Mouse (Mus musculus): ENCODE data around the gene Stk39. TPM values are rescaled to one million over a fixed set of nuclear protein-coding genes. Genes with fewer than 3 reads are reported as not detected.

The Stk39 gene
- total RNA-seq, 2 experiments from 2014 or later: 82.0 to 87.6 TPM

GRCm38 (mm10) chr2:68257571-68257970, 214.5 kb downstream of the Stk39 start:
- no peak for DNase-seq (ENCODE audit: extremely low spot score in 1 of 2, low spot score in 2 of 2)

GRCm38 (mm10) chr2:68256472-68256871, 215.6 kb downstream of the Stk39 start:
- intact Hi-C loops (cut with DNase I): loop anchor here (2.0 kb wide), 1 partner anchor 48 kb away; no protein-coding TSS in a partner anchor
- Histone ChIP-seq H3K4me3 (no peak overlapping the region), H3K27ac (peak overlapping the region; percentile 86)
- no peak for TF ChIP-seq CTCF (IDR thresholded peaks at IDR 0.05)
- no peak for DNase-seq (ENCODE audit: extremely low spot score in 1 of 2, low spot score in 2 of 2)

More at GRCm38 (mm10) chr2:68257571-68257970, 214.5 kb downstream of the Stk39 start:
- no peak for TF ChIP-seq CTCF (IDR thresholded peaks at IDR 0.05)
- intact Hi-C loops (cut with DNase I): loop anchor here (2.0 kb wide), 1 partner anchor 47 kb away; no protein-coding TSS in a partner anchor
- H3K27ac ChIP-seq: peak overlapping the region; percentile 86
- no peak overlapping the region for H3K4me3 ChIP-seq

GRCm38 (mm10) chr2:68254756-68255155, 217.3 kb downstream of the Stk39 start:
- intact Hi-C loops (cut with DNase I): no loop called here
- Histone ChIP-seq H3K4me3 (no peak overlapping the region), H3K27ac (no peak overlapping the region)
- no peak for TF ChIP-seq CTCF (IDR thresholded peaks at IDR 0.05)
- no peak for DNase-seq (ENCODE audit: extremely low spot score in 1 of 2, low spot score in 2 of 2)

- intact Hi-C loops (cut with DNase I): no loop called here
- no peak for TF ChIP-seq CTCF (IDR thresholded peaks at IDR 0.05)
- no peak overlapping the region for H3K4me3 ChIP-seq
- no peak overlapping the region for H3K27ac ChIP-seq
- no peak for DNase-seq (ENCODE audit: extremely low spot score in 1 of 2, low spot score in 2 of 2)
Measured at GRCm38 (mm10) chr2:68253222-68253621, 218.8 kb downstream of the Stk39 start.

GRCm38 (mm10) chr2:68252048-68252758, 219.9 kb downstream of the Stk39 start:
- TF ChIP-seq CTCF (IDR thresholded peaks at IDR 0.05): no peak
- no peak overlapping the region for H3K27ac ChIP-seq
- no peak overlapping the region for H3K4me3 ChIP-seq
- no peak for DNase-seq (ENCODE audit: extremely low spot score in 1 of 2, low spot score in 2 of 2)
- intact Hi-C loops (cut with DNase I): no loop called here

GRCm38 (mm10) chr2:68250897-68251296, 221.2 kb downstream of the Stk39 start:
- no peak overlapping the region for H3K27ac ChIP-seq
- intact Hi-C loops (cut with DNase I): no loop called here
- H3K4me3 ChIP-seq: no peak overlapping the region
- DNase-seq (ENCODE audit: extremely low spot score in 1 of 2, low spot score in 2 of 2): no peak
- TF ChIP-seq CTCF (IDR thresholded peaks at IDR 0.05): no peak

- no peak for TF ChIP-seq CTCF (IDR thresholded peaks at IDR 0.05)
- DNase-seq (ENCODE audit: extremely low spot score in 1 of 2, low spot score in 2 of 2): no peak
- Histone ChIP-seq H3K27ac (no peak overlapping the region), H3K4me3 (no peak overlapping the region)
- intact Hi-C loops (cut with DNase I): no loop called here
Measured at GRCm38 (mm10) chr2:68249855-68250424, 222.1 kb downstream of the Stk39 start.

GRCm38 (mm10) chr2:68246284-68246683, 225.8 kb downstream of the Stk39 start:
- intact Hi-C loops (cut with DNase I): no loop called here
- no peak for DNase-seq (ENCODE audit: extremely low spot score in 1 of 2, low spot score in 2 of 2)
- H3K4me3 ChIP-seq: no peak overlapping the region
- no peak overlapping the region for H3K27ac ChIP-seq
- no peak for TF ChIP-seq CTCF (IDR thresholded peaks at IDR 0.05)

- TF ChIP-seq CTCF (IDR thresholded peaks at IDR 0.05): no peak
- intact Hi-C loops (cut with DNase I): no loop called here
- H3K4me3 ChIP-seq: no peak overlapping the region
- no peak for DNase-seq (ENCODE audit: extremely low spot score in 1 of 2, low spot score in 2 of 2)
- H3K27ac ChIP-seq: no peak overlapping the region
Measured at GRCm38 (mm10) chr2:68244556-68244955, 227.5 kb downstream of the Stk39 start.

- intact Hi-C loops (cut with DNase I): no loop called here
- no peak overlapping the region for H3K27ac ChIP-seq
- no peak for TF ChIP-seq CTCF (IDR thresholded peaks at IDR 0.05)
- no peak for DNase-seq (ENCODE audit: extremely low spot score in 1 of 2, low spot score in 2 of 2)
- H3K4me3 ChIP-seq: no peak overlapping the region
Measured at GRCm38 (mm10) chr2:68243879-68244553, 228.1 kb downstream of the Stk39 start.

GRCm38 (mm10) chr2:68243273-68243672, 228.8 kb downstream of the Stk39 start:
- TF ChIP-seq CTCF (IDR thresholded peaks at IDR 0.05): no peak
- no peak for DNase-seq (ENCODE audit: extremely low spot score in 1 of 2, low spot score in 2 of 2)
- intact Hi-C loops (cut with DNase I): no loop called here
- no peak overlapping the region for H3K4me3 ChIP-seq
- no peak overlapping the region for H3K27ac ChIP-seq

GRCm38 (mm10) chr2:68242069-68242468, 230.0 kb downstream of the Stk39 start:
- H3K4me3 ChIP-seq: no peak overlapping the region
- TF ChIP-seq CTCF (IDR thresholded peaks at IDR 0.05): no peak
- intact Hi-C loops (cut with DNase I): no loop called here
- no peak for DNase-seq (ENCODE audit: extremely low spot score in 1 of 2, low spot score in 2 of 2)
- no peak overlapping the region for H3K27ac ChIP-seq
